Mouse (Mus musculus) olfactory bulb, adult 2 months (tissue): Measurements from ENCODE around the gene Pi4k2a.

Experiments used
- CTCF ChIP-seq: fragments of 200-500 bp; IDR thresholded peaks from 2 replicates; pipeline ENCODE4 v1.5.1; 2012; ENCODE audit warnings: low read depth, mild to moderate bottlenecking, low read length, moderate library complexity; ENCODE audit not compliant: insufficient read depth
- POLR2A ChIP-seq: fragments of 200-500 bp; IDR thresholded peaks from 2 replicates; pipeline ENCODE4 v1.6.1; 2012; ENCODE audit warnings: mild to moderate bottlenecking, low read depth, low read length, moderate library complexity; ENCODE audit not compliant: insufficient read depth

- TF ChIP-seq POLR2A: peak; percentile 52; the same call in 1 of the 2 replicates
- no peak for TF ChIP-seq CTCF
Observed at GRCm38 (mm10) chr19:42147170-42147768, 57.0 kb downstream of the Pi4k2a start, which contains the start of gene Marveld1.
